Mouse (Mus musculus): ENCODE results near the gene Bcl6. TPM values are rescaled to one million over a fixed set of nuclear protein-coding genes. Genes with fewer than 3 reads are reported as not detected.

The Bcl6 gene
- polyA plus RNA-seq, 1 experiment: 5.0 TPM

GRCm38 (mm10) chr16:23990161-23990970, 1.7 kb upstream of the Bcl6 start:
- Histone ChIP-seq H3K4me3 (ENCODE audit: low read depth, low read length) (no peak overlapping the region), H3K27me3 (ENCODE audit: control insufficient read depth, insufficient read depth, low read length, poor library complexity, severe bottlenecking) (no peaks in the 10 kb centered on the region), H3K27ac (ENCODE audit: insufficient read depth, low read length) (no peak overlapping the region), H3K9ac (ENCODE audit: low read depth, poor library complexity, severe bottlenecking) (peak overlapping the region; percentile 99), H3K9me3 (replicated peaks; ENCODE audit: control insufficient read depth, insufficient read depth, low read length, poor library complexity, severe bottlenecking) (no peaks in the 10 kb centered on the region), H3K36me3 (ENCODE audit: control insufficient read depth, insufficient read depth, low read length, poor library complexity, severe bottlenecking) (no peaks in the 10 kb centered on the region), H3K4me1 (ENCODE audit: control insufficient read depth, insufficient read depth, low read length) (no peaks in the 10 kb centered on the region)
- no peak for TF ChIP-seq CTCF (IDR thresholded peaks at IDR 0.05; ENCODE audit: low read depth, low read length)
- TF ChIP-seq EP300 (IDR thresholded peaks at IDR 0.05; ENCODE audit: insufficient read depth, low read depth, low read length): no peak
- no peak for TF ChIP-seq POLR2A (IDR thresholded peaks at IDR 0.05; ENCODE audit: insufficient read depth, low read length)

- Histone ChIP-seq H3K27me3 (ENCODE audit: control insufficient read depth, insufficient read depth, low read length, poor library complexity, severe bottlenecking) (no peaks in the 10 kb centered on the region), H3K9ac (ENCODE audit: low read depth, poor library complexity, severe bottlenecking) (peak overlapping the region; percentile 99)
Measured at GRCm38 (mm10) chr16:23989209-23990160, 833 bp upstream of the Bcl6 start.

GRCm38 (mm10) chr16:23988157-23988465, 541 bp downstream of the Bcl6 start:
- TF ChIP-seq POLR2A (IDR thresholded peaks at IDR 0.05; ENCODE audit: insufficient read depth, low read length): no peak
- no peak for TF ChIP-seq EP300 (IDR thresholded peaks at IDR 0.05; ENCODE audit: insufficient read depth, low read depth, low read length)
- no peak for TF ChIP-seq CTCF (IDR thresholded peaks at IDR 0.05; ENCODE audit: low read depth, low read length)
- H3K4me3 ChIP-seq (ENCODE audit: low read depth, low read length): peak overlapping the region; percentile 91
- 0 out of 2 replicates have a peak overlapping the region, but pooled peaks have one; percentile 10 for H3K27ac ChIP-seq (ENCODE audit: insufficient read depth, low read length)
- no peaks in the 10 kb centered on the region for H3K36me3 ChIP-seq (ENCODE audit: control insufficient read depth, insufficient read depth, low read length, poor library complexity, severe bottlenecking)
- H3K9me3 ChIP-seq (replicated peaks; ENCODE audit: control insufficient read depth, insufficient read depth, low read length, poor library complexity, severe bottlenecking): no peaks in the 10 kb centered on the region
- H3K27me3 ChIP-seq (ENCODE audit: control insufficient read depth, insufficient read depth, low read length, poor library complexity, severe bottlenecking): no peaks in the 10 kb centered on the region
- H3K4me1 ChIP-seq (ENCODE audit: control insufficient read depth, insufficient read depth, low read length): no peaks in the 10 kb centered on the region
- peak overlapping the region; percentile 99 for H3K9ac ChIP-seq (ENCODE audit: low read depth, poor library complexity, severe bottlenecking)

More at GRCm38 (mm10) chr16:23989209-23990160, 833 bp upstream of the Bcl6 start:
- H3K27ac ChIP-seq (ENCODE audit: insufficient read depth, low read length): peak overlapping the region; percentile 96
- H3K36me3 ChIP-seq (ENCODE audit: control insufficient read depth, insufficient read depth, low read length, poor library complexity, severe bottlenecking): no peaks in the 10 kb centered on the region
- H3K4me3 ChIP-seq (ENCODE audit: low read depth, low read length): peak overlapping the region; percentile 95
- H3K9me3 ChIP-seq (replicated peaks; ENCODE audit: control insufficient read depth, insufficient read depth, low read length, poor library complexity, severe bottlenecking): no peaks in the 10 kb centered on the region
- no peaks in the 10 kb centered on the region for H3K4me1 ChIP-seq (ENCODE audit: control insufficient read depth, insufficient read depth, low read length)
- TF ChIP-seq CTCF (IDR thresholded peaks at IDR 0.05; ENCODE audit: low read depth, low read length) (no peak), POLR2A (IDR thresholded peaks at IDR 0.05; ENCODE audit: insufficient read depth, low read length) (no peak), EP300 (IDR thresholded peaks at IDR 0.05; ENCODE audit: insufficient read depth, low read depth, low read length) (no peak)

- peak overlapping the region; percentile 99 for H3K9ac ChIP-seq (ENCODE audit: low read depth, poor library complexity, severe bottlenecking)
- H3K4me1 ChIP-seq (ENCODE audit: control insufficient read depth, insufficient read depth, low read length): no peaks in the 10 kb centered on the region
- no peaks in the 10 kb centered on the region for H3K9me3 ChIP-seq (replicated peaks; ENCODE audit: control insufficient read depth, insufficient read depth, low read length, poor library complexity, severe bottlenecking)
- H3K27ac ChIP-seq (ENCODE audit: insufficient read depth, low read length): 0 out of 2 replicates have a peak overlapping the region, but pooled peaks have one; percentile 10
- TF ChIP-seq CTCF (IDR thresholded peaks at IDR 0.05; ENCODE audit: low read depth, low read length): no peak
- TF ChIP-seq POLR2A (IDR thresholded peaks at IDR 0.05; ENCODE audit: insufficient read depth, low read length): no peak
- TF ChIP-seq EP300 (IDR thresholded peaks at IDR 0.05; ENCODE audit: insufficient read depth, low read depth, low read length): no peak
- peak overlapping the region; percentile 91 for H3K4me3 ChIP-seq (ENCODE audit: low read depth, low read length)
- no peaks in the 10 kb centered on the region for H3K27me3 ChIP-seq (ENCODE audit: control insufficient read depth, insufficient read depth, low read length, poor library complexity, severe bottlenecking)
- no peaks in the 10 kb centered on the region for H3K36me3 ChIP-seq (ENCODE audit: control insufficient read depth, insufficient read depth, low read length, poor library complexity, severe bottlenecking)
Measured at GRCm38 (mm10) chr16:23987341-23988156, 1.1 kb downstream of the Bcl6 start.

GRCm38 (mm10) chr16:23986871-23987270, 1.8 kb downstream of the Bcl6 start:
- no peaks in the 10 kb centered on the region for H3K27me3 ChIP-seq (ENCODE audit: control insufficient read depth, insufficient read depth, low read length, poor library complexity, severe bottlenecking)
- H3K9ac ChIP-seq (ENCODE audit: low read depth, poor library complexity, severe bottlenecking): peak overlapping the region; percentile 99
- H3K9me3 ChIP-seq (replicated peaks; ENCODE audit: control insufficient read depth, insufficient read depth, low read length, poor library complexity, severe bottlenecking): no peaks in the 10 kb centered on the region
- no peak overlapping the region for H3K27ac ChIP-seq (ENCODE audit: insufficient read depth, low read length)
- no peaks in the 10 kb centered on the region for H3K4me1 ChIP-seq (ENCODE audit: control insufficient read depth, insufficient read depth, low read length)
- peak overlapping the region; percentile 91 for H3K4me3 ChIP-seq (ENCODE audit: low read depth, low read length)
- TF ChIP-seq POLR2A (IDR thresholded peaks at IDR 0.05; ENCODE audit: insufficient read depth, low read length) (no peak), EP300 (IDR thresholded peaks at IDR 0.05; ENCODE audit: insufficient read depth, low read depth, low read length) (no peak), CTCF (IDR thresholded peaks at IDR 0.05; ENCODE audit: low read depth, low read length) (no peak)
- H3K36me3 ChIP-seq (ENCODE audit: control insufficient read depth, insufficient read depth, low read length, poor library complexity, severe bottlenecking): no peaks in the 10 kb centered on the region
